Mouse (Mus musculus): Measurements from ENCODE around the gene Peg10. TPM values are rescaled to one million over a fixed set of nuclear protein-coding genes. Genes with fewer than 3 reads are reported as not detected.

Peg10 gene
- total RNA-seq (2023): under 1 TPM; 0.09 TPM

DNA sequence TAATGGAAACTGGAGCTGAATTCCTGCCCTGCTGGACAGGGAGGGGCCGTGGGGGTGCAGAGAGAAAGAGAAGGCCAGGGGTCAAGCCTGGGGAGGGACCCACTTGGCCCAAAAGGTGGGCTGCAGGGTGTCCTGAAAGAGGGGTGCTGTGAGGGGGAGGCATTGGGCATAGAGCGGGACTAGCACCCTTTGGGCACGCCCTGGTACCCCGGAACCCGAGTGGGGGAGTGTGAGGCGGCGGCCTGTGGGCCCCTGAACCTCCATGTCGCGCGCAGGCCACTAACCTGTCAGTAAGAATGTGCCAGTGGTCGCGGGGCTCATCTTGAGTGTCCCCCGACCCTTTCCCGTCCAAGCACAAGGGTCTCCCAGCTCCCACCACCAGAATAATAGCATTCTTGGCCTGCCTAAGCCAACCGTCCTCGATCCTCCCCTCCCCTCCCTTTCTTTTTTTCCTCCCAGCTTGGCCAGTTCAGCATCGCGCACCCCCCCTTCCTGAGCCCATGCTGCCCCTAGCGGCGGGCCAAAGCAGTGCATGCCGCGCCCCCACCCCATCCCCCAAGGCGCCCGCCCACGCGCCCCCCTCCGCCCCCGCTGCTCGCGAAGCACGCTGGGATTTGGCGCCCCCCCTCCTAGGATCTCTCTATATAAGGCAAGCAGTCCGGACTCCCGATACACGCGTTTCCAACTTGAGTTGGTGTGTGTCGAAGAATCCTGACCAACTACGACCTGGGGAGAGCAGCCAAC lies at the start of gene Peg10, which contains the start of gene Sgce:
Gene Peg10 (plus strand): TSS at position 611 of the 744 bp plus-strand sequence.
Gene Sgce (minus strand): TSS at position 512 of the 744 bp plus-strand sequence.

Other genes with a start within 250 kb of the Peg10 start
- gene Col1a2, start 242.5 kb upstream of the Peg10 start, total RNA-seq (2023): 100 to 1,000 TPM; 192 to 255 TPM
- gene Casd1, start 146.5 kb upstream of the Peg10 start, total RNA-seq (2023): 10 to 100 TPM; 17.3 to 18.9 TPM
- gene Sgce, start 99 bp upstream of the Peg10 start, total RNA-seq (2023): under 1 TPM; 0.22 to 0.40 TPM
- gene Ppp1r9a, start 155.6 kb downstream of the Peg10 start, total RNA-seq (2023): 1 to 10 TPM; 5.0 to 5.1 TPM